Mouse (Mus musculus): ENCODE results near the gene Mef2b. TPM values are rescaled to one million over a fixed set of nuclear protein-coding genes. Genes with fewer than 3 reads are reported as not detected.

Gene Mef2b
- total RNA-seq (2014; fragmentation: Nextera tagmentation) (not detected in 2 replicates), total RNA-seq (2017) (not detected in 2 replicates)

DNA sequence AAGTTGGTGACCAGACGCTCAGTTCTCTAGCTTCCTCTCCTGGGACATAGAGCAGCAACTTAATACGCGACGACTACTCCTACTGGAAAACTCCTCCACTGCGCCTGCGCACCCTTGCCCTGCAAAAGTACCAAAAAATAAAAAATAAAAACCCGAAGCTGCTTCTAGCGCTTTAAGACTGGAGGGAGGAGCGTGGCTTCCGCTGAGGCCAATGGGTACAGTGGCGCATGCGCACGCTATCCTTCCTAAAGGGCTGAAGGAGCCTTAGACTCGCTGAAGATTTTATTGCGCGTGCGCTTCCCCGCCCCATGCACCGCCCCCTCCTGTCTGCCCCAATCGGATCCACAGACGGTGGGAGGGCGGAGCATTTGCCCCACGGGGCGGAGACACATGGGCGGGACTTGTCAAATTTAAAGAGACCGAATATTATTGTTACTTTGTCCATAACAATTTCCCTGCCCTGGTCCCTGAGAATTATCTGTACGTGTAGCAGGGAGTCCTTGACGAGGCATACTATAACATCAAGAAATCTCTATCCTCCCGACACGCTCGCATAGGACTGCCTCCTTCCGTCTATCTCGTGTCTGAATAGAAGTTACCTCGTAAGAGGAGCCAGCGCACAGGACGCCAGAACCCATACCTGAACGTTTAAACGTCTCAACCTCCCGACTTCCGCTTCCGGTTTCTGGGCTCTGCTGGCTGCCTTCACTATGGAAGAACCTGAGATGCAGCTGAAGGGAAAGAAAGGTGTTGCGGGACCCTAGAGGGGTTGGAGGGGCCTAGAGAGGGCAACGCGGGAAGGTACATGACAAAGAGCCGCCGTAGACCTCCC, at the start of gene Mef2b, which contains the start of the genes Rfxank and Borcs8:
Gene Mef2b (plus strand): TSS at position 686 of the 832 bp plus-strand sequence.
Gene Rfxank (minus strand): TSS at position 129 of the 832 bp plus-strand sequence.
Gene Borcs8 (plus strand): TSS at position 474 of the 832 bp plus-strand sequence.
- ATAC-seq (replicated peaks; ENCODE audit: poor library complexity, severe bottlenecking) = peak; percentile 95

DNA sequence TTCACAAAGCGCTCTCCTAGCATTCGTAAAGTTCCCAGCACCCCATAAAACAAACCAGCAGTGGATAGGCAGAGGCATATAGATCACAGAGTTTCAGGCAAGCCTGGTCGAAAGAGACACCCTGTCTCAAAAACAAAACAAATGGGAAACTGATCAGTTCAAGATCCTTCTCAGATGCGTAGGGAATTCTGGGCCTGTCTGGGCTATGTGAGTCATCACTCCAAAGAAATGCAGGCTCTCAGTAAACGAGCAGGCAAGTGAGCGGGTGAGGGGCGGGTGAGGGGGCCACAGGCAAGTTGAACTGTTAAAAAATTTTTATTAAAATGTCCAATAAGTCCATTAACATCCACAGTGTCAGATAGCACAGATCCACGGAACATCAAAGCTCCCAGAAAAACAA, 46.7 kb upstream of the Mef2b start:
- no peak for ATAC-seq (replicated peaks; ENCODE audit: poor library complexity, severe bottlenecking)

DNA sequence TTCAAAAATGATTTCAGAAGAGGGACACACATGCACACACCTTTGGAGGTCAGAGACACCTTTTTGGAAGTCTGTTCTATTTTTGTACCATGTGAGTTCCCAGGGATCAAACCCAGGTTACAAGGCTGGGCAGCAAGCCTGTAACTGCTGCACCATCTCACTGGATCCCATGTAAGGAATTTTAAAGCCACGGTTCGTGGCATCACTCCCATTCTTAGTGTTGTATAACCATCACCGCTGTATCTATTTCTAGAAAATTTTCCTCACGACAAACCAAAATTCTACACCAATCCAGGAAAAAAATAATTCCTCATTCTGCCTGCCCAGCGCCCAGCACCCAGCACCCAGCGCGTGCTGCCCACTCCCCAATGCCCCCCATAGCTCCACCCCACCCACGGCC, 40.2 kb upstream of the Mef2b start:
- no peak for ATAC-seq (replicated peaks; ENCODE audit: poor library complexity, severe bottlenecking)

DNA sequence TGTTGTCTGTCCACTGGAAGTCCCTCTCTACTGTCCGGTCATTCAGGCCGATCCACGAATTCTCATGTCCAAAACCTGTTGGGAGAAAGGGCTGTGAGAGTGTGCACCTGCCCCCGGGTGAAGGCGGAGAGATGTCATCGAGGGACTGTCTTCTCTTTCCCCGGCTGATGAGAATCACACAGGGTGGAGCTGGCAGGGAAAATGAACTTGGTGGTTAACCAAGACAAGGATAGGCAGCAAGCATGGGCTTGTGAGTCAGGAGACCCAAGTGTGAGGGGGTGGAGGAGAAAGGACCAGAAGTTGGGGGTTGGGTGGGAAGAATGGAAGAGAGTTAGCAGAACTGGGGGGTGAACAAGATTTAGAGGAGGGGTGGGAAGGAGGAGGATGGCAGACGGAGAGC, 39.3 kb upstream of the Mef2b start:
- ATAC-seq (replicated peaks; ENCODE audit: poor library complexity, severe bottlenecking) = no peak

DNA sequence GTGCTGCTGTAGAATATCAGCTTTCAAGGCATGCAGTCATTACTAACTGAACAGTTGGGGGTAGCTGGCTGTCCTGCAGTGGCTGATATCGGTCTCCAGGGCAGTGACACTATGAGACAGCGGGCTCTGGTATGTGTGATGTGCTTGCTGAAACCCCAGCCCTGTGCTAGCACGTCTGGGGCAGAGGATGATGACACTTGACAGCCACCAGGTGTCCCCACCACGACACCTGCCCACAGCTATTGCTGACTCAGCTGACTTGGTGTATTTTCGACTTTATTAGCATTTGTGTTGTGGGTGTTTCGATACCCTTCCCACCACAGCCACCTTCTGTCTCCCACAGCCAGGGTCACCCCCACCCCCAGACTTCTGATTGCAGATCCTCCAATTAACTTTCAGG, 35.0 kb upstream of the Mef2b start:
- peak; percentile 78 for ATAC-seq (replicated peaks; ENCODE audit: poor library complexity, severe bottlenecking)

DNA sequence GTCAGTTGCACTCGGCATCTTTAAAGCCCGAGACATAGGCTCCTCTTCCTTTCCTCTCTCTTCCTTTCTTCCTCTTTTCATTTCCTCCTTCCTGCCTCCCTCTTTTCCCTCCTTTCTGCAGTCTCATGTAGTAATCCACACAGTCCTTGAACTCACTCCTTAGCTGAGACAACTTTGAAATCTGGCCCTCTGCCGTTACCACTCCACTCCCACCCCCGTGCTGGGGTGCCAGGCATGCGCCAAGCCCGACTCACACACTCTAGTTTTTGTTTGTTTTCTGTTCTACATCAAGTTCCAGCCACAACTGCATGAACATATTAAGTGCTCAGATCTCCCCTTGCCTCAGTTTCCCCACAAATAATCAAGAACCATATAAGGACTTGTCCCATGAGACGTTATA, 34.6 kb upstream of the Mef2b start:
- no peak for ATAC-seq (replicated peaks; ENCODE audit: poor library complexity, severe bottlenecking)

DNA sequence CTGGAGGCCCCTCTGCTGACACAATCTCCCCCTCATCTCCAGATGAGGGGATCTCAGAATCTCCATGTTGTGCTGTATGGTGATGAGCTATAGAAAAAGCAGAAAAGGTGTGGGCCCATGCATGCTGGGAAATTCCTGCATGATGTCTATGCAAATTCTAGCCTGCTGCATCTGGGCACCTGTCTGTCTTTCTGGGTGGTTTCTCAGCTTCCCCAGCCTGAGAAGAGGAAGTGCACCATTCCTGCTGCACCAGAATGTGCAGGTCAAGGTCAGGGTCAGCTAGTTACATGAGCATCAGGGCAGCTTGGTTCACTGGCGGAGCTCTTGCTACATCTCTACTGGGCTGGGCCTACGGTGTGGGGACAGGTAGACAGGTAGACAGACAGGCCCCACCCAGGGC, 29.1 kb upstream of the Mef2b start:
- no peak for ATAC-seq (replicated peaks; ENCODE audit: poor library complexity, severe bottlenecking)

DNA sequence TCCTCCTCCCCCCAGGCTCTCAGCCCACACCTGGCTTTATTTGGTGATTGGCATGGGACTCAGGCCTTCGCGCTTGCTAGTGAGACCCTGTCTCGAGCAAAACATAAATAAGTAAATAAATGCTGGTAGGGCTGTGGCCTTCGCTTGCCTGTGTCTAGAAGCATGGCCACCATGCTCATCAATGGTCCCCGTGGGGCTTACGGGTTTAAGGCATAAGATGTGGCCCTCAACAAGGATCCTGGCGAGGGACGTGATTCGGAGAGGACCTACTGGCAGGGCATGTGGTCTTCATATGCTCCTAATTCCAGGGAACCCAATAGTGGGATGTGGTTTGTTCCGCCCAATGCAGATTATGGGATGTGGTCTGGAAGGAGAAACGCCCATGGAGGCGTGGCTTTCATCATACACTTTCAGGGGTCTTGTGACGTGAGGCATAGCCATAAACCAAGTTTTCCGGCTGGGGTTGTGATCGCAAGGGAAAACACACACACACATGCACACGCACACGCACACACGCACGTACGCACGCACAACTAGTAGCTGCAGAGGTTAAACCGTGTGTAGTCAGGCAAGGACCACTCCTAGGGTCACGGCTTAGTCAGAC, 28.2 kb upstream of the Mef2b start:
- no peak for ATAC-seq (replicated peaks; ENCODE audit: poor library complexity, severe bottlenecking)

DNA sequence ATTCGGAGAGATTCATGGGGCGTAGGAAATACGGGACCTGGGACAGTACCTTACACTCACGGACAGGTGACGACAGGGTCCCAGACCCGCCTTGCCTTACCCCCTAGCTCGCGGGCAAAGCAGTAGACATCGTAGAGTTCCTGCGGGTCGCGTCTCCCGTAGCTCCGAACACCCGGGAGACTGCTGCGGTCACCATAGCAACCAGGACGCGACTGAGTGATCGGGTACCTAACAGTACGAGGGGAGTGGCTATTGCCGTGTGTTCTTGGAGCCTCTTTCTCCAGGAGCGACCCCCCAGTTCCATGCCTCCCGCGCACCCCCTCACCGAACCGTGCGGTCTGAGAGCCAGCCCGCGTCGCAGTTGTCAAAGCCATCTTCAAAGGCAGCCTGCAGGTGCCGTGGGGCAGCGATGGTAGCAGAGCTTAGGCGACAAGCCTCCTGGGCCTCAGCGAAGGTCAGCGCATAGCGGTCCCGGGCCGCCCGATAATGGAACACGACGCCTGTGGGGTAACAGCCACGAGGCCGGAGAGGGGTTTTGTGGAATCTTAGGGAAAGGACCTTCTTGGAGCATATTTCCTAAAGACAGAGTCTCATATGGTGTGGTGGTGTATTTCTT, 27.0 kb upstream of the Mef2b start:
- ATAC-seq (replicated peaks; ENCODE audit: poor library complexity, severe bottlenecking) = no peak

DNA sequence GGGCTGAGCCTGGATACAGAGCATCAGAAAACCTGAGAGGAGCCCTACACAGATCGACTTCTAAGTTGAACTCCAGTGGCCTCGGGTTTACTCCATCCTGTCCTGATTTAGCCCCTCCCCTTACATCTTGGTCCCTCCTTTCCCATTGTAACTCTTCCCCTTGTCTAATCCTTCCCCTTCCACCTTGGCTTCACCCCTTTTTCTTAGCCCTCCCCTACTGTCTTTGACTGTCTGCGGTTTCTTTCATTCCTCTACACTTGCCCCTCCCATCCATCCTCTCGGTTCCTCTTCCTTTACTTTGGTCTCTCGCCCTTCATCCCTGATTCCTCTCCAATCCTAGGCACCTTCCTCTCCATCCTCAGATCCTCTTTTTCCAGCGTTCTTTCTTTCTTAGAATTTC, 25.0 kb upstream of the Mef2b start:
- peak; percentile 75 for ATAC-seq (replicated peaks; ENCODE audit: poor library complexity, severe bottlenecking)

DNA sequence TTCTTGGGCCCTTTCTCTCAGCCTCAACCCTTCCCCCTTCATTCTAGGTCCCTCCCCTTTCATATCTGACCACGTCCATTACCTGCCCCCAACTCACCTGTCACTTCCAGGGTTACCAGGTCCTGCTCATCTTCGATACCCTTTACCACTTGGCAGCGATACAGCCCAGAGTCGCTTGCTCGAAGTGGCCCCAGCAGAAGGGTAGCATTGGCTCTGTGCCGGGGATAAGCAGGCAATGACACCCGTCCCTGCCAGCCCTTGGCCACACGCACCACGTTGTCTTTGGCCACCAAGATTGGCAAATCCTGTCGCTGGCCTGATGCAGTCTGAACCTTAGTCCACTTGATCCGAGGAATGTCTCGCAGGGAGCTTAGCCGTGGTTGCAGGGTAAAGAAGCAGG, 24.6 kb upstream of the Mef2b start:
- ATAC-seq (replicated peaks; ENCODE audit: poor library complexity, severe bottlenecking) = no peak

DNA sequence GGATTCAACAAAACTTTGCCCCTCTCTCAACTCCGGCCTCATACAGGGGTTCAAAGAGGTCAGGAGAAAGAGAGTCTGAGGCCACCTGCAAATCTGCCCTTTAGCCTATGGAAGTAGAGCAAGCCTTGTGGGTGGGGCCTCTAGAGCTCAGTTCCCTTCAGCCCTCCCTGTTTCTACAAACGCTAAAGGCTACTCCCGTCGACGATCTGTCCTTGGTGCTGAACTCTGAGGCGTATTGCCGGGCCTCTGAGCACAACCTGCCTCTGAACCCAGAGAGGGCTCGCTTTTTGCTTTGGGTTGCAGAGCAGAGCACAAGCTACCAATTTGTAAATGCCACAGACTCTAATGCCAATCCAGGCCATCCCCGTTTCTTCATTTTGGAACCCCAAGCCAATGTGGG, 21.9 kb upstream of the Mef2b start:
- peak; percentile 66 for ATAC-seq (replicated peaks; ENCODE audit: poor library complexity, severe bottlenecking)

DNA sequence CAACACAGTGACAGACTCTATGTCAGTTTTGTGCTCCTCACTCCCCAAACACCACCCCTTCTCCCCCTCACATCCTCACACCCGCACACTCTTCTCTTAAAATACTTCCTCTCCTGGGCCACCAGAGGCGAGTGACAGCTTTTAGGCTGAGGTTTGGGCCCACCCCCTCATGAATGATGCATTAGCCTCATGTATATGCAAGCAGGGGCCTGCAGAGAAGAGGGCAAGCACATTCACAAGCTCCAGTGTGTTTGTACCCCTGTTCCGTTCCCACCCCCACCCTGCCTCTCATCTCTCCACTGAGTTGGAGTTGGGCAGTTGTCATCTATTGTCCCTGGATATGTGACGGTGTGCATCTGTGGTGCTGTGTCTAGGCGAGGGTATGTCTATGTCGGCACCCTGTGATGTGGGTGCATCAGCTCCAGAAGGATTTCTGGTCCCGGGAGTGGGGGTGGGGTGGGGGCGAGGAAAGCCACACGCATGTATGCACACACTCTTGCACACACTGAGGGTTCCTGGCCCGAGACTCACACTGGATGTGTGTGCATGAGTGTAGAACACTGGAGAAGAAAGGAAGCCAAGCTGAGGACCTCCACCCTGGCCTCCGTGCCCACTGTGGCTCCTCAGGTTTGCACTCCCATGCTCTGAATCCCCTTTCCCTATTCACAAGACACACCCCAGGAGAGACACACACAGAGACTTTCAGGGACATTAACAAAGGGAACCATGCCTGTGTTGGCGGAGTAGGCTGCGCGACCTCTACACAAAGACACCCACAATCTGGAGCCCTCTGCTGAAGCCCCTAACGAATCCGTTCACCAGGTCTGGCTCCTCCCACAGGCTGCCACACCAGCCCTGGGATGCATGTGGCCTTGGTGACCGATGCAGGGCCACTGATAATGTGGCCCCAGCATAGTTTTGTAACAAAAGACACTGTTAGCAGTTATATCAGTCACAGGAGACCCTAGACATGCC, 20.5 kb upstream of the Mef2b start:
- no peak for ATAC-seq (replicated peaks; ENCODE audit: poor library complexity, severe bottlenecking)

DNA sequence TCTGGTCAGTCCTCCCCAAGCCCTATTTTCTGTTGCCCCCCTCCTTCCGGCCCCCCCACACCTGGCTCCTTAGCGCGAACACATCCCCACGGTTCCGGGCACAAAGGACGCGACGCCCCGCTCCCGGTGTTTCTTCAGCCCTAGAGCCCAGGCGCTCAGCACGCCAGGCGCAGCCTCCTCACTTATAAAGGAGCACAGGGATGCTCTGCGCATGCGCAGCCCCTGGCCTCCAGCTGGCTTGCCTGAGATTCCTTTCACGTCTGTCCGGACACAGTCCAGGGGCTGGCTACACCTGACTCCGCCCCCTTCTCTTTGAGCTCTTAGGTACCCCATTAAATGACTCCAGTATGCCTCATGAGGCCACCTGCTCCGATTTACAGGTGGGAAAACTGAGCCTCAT, 18.8 kb upstream of the Mef2b start, which contains the start of gene Ncan:
Gene Ncan (minus strand): TSS at position 207 of the 400 bp plus-strand sequence.
- no peak; the same call in 1 of the 2 replicates for ATAC-seq (replicated peaks; ENCODE audit: poor library complexity, severe bottlenecking)

DNA sequence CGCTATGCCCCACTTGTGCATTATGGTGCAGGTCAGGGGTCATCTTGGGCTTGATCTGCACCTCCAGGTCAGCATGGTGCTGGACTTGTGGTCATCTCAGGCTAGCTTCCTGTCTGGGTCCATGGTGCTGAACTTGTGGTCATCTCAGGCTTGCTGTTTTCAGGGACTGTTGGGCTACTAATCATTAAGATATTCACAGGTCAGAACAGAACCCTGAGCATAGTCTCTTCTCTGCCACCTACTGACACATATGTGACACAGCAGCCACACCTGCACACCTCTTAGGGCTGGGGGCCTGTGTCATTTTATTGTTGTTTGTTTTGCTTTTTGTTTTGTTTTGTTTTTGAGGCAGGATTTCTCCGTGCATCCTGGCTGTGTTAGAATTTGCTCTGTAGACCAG, 16.6 kb upstream of the Mef2b start:
- 0 out of 2 replicates have a peak, but pooled peaks have one; percentile 41 for ATAC-seq (replicated peaks; ENCODE audit: poor library complexity, severe bottlenecking)

DNA sequence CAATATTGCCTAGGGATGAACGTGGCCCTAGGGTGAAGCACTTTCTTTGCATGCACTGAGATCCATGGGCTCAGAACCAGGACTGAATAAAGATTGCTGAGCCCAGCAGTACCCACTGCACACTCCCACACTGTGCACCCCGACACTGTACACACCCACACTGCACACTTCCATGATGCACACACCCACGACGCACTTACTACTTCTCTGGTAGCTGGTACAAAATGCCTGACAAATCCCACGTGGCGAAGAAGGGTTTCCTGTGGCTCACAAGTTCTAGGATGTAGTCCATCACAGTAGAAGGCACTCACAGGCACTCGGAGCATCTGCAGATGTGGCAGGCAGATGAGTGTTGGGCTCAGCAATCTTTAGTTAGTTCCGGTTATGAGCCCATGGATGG, 14.5 kb upstream of the Mef2b start:
- ATAC-seq (replicated peaks; ENCODE audit: poor library complexity, severe bottlenecking) = no peak

DNA sequence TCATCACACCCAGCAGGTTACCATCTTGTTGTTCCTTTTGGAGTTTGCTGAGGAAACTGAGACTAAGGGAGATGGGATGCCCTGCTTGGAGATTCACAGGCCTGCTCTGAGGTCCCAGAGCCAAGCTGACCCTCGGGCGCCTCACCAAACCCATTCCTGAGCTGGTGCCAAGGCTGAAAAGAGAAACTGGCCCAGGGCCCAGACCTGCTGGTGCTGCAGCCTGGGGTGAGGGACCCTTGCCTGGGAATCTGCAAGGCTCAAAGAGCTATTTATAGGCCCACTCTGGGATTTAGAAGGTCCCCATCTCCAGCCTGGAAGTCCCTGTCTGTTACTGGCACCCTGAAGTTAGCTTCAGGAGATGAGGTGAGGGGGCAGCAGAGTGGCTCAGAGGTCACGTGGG, 11.1 kb upstream of the Mef2b start:
- no peak for ATAC-seq (replicated peaks; ENCODE audit: poor library complexity, severe bottlenecking)

DNA sequence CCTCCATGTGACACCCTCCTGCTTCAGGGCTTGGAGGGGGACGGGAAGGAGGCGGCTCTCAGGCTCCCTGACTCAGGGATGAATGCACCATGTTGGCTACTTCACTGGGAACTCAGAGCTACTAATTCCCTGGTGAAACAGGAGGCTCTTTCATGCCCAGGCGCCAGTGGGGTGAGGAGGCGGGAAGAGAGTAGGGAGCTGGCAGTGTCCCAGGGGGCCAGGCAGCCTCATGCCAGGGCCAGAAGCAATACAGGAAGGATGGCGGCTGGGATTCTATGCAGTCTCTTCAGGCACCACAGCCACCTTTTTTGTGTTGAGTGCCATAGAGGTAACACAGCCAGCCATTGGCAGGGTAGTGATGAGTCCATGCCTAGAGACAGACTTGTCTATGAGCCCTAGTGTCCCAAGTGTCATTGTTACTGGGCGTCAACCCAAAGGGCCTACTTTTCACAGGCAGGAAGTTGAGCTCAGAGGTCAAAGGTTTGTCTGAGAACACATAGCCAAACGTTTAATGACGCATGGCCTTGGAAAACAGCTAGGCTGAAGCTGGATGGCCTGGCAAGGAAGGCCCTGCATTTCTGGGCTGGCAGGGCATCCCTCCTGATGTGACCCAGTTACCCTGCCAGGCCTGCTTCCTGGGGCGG, 10.1 kb upstream of the Mef2b start:
- no peak for ATAC-seq (replicated peaks; ENCODE audit: poor library complexity, severe bottlenecking)

DNA sequence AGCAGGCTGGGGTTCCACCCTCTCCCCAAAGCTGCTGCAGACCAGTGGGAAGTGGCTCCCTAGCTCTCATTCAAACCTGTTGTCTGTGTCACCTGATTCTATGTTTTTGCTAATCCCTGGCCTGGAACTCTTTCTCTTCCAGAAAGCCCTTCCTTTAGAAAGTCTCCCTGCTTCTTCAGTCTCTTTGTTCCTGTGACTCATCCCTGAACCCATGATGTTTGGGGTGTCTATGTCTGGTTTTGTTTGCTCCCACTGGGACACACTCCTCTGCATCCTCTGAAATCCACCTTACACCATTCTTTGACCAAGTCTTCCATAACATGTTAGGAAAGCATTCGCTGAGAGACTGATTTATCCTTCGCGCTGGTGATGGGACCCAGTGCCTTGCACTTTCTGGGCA, 9.4 kb upstream of the Mef2b start:
- ATAC-seq (replicated peaks; ENCODE audit: poor library complexity, severe bottlenecking) = no peak
